Mouse (Mus musculus) 416B (cell line): ENCODE results near the gene Rftn1.
"Not testable (repeated sequence)": the region's sequence is repeated elsewhere in the genome, so short reads cannot be mapped to it uniquely, and the experiment has no call there.

ENCODE experiments used
- DNase-seq: peaks from one replicate; pipeline ENCODE4 v3.0.0; 2011; ENCODE audit warnings: low read depth

Rftn1 gene

DNA sequence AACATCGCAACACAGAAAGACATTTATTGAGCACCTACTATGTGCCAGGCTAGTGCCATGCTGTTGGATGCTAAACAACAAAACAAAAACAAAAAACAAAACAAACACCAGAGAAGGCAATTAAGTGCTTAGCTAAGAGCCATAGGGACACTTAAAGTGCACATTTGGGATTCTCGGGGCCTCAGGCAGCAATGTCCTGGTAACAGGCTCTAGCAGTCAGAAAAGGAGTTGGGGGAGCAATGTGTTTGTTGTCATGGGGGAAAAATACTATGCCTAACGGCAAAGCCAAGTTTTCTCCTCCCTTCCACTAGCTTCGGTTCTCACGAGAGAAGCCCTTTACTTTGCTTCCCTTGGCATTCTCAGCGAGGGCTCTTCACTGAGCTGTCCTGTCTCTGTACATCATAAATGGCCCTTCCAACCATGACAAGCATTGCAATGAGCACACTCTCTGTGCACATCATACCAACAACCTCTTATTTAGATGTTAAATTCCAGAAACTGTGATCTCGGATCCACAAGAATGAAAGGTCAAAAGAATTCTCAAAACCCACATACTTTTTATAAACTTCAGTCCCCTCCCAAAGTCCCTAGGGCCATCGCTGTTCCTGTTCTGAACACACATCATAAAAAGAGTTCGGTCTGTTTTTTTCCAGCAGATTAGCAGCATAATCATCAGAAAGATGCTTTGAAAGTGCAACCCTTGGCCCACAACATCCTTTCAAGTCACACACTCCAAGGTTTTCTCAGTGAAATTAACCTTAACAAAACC is 63.2 kb downstream of the Rftn1 start:
- no peak for DNase-seq

DNA sequence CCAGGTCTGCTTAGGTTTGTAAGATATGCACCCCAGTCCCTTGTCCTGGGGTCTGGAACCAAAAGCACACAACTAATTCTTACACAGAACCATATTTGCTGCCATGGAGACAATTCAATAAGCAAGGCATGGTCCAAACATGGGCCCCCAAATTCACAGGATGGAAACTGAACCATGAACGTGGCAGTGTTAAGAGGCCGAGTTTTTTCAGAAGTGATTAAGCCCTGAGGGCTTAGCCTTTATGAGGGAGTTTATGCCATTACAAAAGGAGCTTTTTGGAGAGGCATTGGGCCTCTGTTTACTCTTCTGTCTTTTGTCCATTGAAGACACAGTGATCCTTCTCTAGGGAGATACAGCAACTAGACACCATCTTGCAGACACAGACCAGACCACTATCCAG is 63.9 kb downstream of the Rftn1 start:
- no peak for DNase-seq

DNA sequence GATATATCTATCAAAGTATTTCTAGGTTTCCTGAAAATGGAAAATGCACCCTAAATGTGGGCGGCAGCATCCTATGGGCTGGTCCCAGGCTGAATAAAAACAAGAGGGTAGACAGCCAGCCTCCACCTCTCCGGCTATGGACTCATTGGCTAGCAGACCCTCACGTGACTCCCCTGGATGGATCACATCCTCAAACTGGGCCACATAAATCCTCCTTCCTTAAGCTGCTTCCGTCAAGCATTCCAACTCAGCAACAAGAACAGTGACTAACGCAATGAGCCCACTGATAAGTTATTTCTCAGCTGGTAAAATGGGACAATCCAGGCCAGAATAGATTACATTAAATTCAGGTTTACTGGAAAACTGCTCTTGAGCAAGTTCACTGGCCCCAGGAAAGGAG is 64.6 kb downstream of the Rftn1 start:
- DNase-seq: no peak

DNA sequence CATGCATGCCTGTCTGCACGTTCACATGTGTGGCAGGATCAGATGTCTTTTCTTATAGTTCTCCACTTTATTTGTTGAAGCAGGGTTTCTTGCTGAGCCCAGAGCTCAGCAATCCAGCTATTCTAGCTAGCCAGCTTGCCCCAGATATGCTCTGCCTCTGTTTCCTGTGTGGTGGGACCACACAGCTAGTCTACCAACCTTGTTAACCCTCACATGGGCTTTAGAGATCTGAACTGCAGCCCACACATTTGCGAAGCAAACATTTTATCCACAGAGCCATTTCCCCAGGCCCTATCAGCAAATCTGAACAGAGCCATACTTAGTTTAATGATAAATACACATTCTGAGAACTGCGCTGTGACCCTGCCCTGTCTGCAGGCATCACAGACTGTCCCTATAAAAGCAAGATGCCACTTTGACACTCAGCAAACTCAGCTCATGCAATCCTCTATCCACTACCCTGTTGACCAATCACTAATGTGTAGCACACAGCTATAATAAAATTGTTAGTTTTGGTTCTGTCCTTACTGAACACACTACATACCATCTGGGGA is 65.2 kb downstream of the Rftn1 start:
- peak; percentile 57 for DNase-seq

DNA sequence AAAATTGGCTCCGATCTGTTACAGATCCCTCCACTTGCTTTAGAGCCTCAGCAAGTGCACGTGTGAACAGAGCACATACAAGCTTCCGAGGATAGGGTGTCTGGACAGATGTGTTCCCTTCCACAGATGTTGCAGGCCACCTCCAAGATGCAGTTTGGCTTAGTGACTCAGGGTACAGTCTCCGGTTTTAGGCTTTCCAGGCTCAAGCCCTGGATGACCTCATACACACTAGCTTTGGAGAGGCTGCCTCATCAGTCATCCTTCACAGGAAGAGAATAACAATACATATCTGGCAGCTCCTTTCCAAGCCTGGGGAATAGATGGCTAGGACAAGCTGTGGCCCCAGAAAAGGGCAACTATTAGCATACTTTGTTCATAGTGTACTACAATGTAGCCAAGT is 65.8 kb downstream of the Rftn1 start:
- DNase-seq: no peak

DNA sequence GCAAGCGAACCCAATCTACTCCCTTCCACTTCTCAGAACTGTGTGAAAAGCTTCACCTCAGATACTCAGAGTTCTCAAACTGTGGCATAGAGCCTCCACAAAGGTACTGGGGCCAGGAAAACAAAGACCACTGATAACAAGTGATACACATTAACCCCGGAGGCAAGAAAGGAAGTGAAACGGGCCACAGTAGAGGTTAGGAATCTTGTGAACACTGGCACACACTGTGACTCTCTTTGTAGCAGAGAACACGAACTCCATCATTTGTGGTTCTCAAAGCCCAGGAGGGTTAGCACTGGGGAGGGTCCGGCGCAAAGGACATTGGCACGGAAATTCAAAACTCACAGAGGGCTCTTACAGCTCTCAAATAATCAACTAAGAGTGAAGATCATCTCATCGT is 67.9 kb downstream of the Rftn1 start:
- DNase-seq: no peak

GRCm38 (mm10) chr17:50120098-50120497 is 70.4 kb downstream of the Rftn1 start:
- peak; percentile 58 for DNase-seq

GRCm38 (mm10) chr17:50117461-50117860 is 73.0 kb downstream of the Rftn1 start:
- DNase-seq: no peak

DNA sequence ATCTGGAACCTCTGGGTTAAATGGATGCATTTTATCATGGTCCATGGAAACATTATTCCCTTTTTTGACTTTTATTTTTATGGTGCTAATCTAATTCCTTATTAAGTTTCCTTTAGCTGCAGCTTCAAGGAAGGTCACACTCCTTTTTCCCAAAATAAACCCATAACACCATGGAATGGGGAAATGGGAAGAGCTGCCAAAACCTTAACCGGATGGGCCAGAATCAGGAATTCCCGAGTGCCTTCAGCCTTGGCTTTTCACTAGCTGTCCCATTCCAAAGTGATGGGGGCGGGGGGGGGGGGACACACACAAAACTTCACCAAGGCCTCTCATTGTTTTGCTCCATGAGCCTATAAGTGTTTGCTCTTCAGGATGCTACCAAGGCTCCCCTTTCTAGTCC is 73.5 kb downstream of the Rftn1 start:
- no peak for DNase-seq

DNA sequence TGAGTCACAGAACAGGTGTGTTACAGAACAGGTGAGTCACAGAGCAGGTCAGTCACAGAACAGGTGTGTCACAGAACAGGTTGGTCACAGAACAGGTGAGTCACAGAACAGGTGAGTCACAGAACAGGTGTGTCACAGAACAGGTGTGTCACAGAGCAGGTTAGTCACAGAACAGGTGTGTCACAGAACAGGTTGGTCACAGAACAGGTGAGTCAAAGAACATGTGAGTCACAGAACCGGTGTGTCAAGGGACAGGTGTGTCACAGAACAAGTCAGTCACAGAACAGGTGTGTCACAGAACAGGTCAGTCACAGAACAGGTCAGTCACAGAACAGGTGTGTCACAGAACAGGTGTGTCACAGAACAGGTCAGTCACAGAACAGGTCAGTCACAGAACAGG is 74.1 kb downstream of the Rftn1 start:
- DNase-seq: not testable (repeated sequence)

DNA sequence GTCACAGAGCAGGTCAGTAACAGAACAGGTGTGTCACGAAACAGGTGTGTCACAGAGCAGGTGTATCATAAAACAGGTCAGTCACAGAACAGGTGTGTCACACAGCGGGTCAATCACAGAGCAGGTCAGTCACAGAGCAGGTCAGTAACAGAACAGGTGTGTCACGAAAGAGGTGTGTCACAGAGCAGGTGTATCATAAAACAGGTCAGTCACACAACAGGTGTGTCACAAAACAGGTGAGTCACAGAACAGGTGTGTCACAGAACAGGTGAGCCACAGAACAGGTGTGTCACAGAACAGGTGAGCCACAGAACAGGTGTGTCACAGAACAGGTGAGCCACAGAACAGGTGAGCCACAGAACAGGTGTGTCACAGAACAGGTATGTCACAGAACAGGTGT is 74.8 kb downstream of the Rftn1 start:
- DNase-seq: not testable (repeated sequence)

DNA sequence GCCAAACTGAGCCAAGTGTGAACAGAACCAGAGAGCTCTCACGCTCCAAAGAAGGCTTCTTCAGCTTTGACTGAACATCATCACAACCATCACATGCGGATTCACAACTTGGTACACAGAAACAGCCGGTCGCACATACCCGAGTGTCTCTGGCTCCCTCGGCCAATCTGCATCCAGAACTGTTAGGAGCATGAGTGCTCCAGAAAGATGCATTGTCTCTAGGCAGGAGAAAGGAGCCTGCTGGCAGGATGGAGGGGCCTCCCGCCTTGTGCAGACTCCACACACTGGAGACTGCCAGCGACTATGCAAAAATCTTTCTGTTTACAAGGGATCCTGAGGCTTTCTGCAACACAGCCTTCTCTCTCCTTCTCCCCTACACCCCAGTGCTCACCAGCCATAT is 75.8 kb downstream of the Rftn1 start:
- no peak for DNase-seq

DNA sequence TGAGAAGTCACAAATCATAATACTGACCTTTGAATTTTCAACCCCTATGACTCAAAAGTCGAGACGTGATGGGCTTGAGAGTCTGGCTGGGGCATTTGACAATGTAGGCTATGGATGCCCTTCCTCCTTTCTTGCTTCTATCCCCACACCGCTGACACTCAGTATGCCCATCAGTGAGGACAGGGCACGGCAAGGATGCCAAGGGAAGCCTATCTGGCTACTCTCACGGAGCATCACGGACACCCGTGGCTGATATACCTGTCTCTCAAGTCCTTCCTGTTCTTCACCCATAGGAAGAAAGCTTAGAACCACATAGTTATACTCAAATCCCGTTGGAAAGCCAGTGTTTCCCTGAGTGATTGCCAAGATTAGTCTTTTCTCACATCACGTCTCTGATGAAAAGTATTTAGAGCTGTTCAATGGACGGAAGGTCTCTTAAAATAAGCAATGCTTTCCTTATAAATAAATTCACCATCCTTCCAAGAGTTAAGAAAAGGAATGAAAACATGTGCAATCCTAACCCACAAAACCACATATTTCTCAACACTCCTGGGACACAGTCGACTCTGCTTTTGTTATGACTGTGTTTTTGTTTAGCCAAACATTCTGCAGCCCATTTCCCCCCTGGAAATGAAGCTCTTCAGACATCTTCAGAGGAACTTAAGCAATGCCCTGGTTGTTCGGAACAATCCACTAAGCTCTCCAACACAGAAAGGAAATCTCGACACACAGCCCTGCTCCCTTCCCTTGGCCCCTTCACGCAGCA is 79.6 kb downstream of the Rftn1 start:
- DNase-seq: peak; percentile 64

GRCm38 (mm10) chr17:50106811-50107210 is 83.7 kb downstream of the Rftn1 start:
- no peak for DNase-seq

- DNase-seq: no peak
Observed at GRCm38 (mm10) chr17:50104131-50104530, 86.3 kb downstream of the Rftn1 start.

- no peak for DNase-seq
Observed at GRCm38 (mm10) chr17:50101416-50101815, 89.1 kb downstream of the Rftn1 start.

DNA sequence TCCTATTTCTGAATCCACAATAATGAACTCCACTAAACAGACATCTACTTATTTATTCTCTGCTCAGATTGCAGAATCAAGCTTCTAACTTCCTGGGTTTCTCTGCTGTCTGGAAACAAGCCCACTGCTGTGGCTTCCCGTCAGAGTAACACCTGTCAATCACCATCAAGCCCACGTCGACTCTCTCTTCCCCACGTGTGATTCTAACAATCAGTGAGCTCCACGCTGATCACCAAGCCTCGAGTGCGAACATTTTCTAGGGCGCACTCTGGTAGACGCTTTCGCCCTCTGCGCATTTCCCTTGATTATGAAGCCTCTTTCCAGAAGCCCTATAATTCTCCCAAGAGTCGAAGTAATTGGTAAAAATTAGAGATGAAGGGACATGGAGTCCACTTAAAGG is 90.4 kb downstream of the Rftn1 start:
- DNase-seq: no peak

GRCm38 (mm10) chr17:50099378-50099777 is 91.1 kb downstream of the Rftn1 start:
- DNase-seq: no peak

DNA sequence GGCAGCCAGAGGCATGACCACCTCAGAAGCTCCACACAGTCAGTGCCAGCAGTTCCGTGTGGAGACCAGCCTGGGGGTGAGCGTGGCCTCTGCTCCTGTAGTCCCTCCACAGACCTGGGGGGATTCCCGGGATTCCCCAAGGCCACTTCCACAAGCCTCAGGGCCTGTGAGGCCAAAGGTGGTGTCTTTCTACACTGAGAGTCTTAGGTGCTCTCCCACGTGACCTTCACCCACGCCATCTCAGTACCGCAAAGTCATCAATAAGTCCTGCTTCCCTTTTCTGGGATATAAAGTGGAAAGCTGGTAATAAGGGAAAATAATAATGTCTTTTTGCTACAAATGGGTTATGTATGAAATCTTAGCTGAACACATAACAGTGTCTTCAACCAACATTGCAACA is 92.2 kb downstream of the Rftn1 start:
- no peak for DNase-seq

DNA sequence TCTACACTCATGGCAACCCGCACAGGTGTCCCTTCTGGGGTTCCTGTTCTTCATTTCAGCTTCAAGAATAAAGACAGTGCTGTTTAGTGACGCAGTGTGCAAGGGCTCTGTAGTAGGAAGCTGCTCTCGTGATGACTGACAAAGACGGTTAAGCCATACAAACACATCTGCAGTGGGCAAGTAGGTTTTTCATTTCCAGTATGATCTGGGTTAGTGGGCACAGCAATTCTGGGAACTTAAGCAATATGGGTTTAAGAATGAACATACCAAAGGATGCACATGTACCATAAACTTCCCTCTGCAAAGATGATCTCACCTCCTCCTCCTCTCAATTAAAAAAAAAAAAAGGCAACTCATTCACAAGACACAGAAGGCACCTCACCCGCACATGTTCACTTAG is 92.6 kb downstream of the Rftn1 start:
- DNase-seq: peak; percentile 59

- DNase-seq: no peak
Observed at GRCm38 (mm10) chr17:50096305-50096704, 94.2 kb downstream of the Rftn1 start.

GRCm38 (mm10) chr17:50094596-50094995 is 95.9 kb downstream of the Rftn1 start:
- DNase-seq: no peak

- peak; percentile 65 for DNase-seq
Observed at GRCm38 (mm10) chr17:50094077-50094476, 96.4 kb downstream of the Rftn1 start.
